Mouse (Mus musculus) c-Kit-positive CD71-positive TER-119-positive erythroid progenitor cells, embryonic 14.5 days (primary cell): ENCODE data around the gene Chst15.

Experiments
- DNase-seq: peaks from one replicate; pipeline ENCODE4 v3.0.0-alpha.2; 2013; ENCODE audit warnings: low spot score

Gene Chst15

GRCm38 (mm10) chr7:132302508-132303241, 14.4 kb downstream of the Chst15 start:
- DNase-seq, result no peak

DNA sequence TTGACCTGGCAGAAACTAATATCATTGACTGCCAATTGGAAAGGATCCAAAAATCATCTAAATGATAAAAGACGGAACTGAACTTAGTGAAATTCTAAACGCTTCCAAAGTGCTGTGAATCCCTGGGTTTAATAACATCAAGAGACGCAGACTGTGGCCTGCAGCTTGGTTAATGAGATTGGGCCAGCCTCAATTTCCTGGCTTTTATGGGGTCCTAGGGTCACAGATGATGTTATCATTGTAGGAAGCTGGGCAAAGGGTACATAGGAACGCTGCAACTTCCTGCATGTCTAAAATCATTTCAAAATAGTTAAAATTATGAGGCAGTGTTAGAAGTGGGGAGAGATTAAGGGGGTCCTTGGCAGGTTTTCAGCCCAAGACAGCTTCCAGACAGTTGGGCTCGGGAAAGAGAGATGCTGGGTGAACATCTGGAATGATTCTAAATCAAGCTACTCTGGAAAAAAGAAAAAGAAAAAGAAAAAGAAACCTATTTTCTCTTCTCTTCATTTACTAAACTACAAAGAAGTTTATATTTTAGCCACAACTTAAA, 17.3 kb downstream of the Chst15 start:
- DNase-seq, result no peak

DNA sequence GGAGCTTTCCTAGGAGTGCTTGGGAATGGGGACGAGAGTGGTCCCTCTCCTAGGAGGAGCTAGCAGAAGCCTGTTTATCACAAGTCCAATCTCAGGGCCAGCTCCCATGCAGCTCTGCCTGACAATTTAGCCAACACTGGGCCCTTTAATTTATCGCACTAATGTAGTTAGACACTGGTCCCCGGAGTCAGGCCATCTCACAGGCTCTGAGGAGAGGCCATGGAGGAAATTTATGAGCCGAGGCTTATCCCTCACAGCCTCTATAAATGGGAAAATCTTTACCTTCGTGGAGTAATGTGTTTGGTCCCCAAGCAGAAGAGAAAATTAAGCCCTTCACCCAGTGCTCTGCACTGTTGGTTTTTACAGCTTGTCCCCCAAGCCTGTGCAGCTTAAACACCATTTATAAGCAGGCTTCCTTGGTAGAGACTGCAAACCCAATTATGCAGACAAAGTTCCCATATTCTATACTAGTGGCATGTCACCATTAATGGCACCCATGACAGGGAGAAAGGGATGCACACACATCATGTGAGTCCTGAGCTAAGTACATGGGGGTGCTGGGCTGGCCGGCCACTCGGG, 18.5 kb downstream of the Chst15 start:
- DNase-seq, result no peak

- no peak for DNase-seq
These were observed 20.2 kb downstream of the Chst15 start for GRCm38 (mm10) chr7:132296661-132297443.

GRCm38 (mm10) chr7:132296132-132296531, 20.9 kb downstream of the Chst15 start:
- no peak for DNase-seq

DNA sequence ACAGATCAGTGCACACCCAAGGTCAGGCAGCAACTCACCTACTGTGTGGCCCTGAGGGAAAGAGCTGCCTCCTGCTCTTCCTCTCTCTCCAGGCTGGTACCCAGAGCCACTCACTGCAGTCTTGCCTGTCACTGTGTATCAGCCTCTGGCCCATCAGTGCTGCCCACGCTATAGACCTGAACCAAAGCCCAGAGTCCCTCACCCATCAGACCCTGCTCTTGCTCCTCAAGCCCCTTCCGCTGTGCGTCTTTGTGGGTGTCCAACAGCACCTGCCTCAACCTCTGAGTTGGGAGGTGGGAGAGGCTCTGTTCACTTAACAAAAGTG, 29.7 kb downstream of the Chst15 start:
- no peak for DNase-seq

DNA sequence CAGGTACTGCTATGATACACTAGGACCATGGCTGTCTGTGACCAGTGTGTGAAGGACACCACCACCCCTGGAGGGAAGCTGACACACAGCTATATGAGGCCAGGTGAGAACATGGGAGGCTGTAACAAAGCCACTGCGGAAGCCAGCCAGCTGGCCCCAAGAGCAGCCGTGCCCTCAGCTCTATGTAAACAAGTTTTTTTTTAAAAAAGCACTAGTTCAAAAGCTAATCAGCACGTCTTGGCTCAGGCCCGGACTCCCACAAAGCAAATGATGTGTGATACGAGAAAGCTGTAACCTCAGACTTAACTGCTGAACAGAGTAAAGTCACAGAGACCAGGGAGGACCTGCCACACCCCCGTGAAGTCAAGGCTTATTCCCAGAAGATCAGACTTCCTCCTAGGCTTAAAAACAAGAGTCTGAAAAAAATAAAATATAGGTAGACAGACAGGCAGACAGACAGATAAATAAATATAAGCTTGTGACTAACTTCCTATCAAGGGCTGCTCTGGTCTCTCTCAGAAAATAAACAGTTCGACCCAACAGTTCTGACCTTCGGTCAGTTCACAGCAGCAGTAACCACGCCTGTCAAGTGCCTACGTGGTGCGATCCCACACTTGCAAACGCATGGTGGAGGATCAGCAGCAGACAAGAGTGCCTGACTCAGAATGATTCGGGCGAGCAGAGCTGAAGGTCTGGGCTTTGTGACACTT, 30.2 kb downstream of the Chst15 start:
- DNase-seq, result no peak

DNA sequence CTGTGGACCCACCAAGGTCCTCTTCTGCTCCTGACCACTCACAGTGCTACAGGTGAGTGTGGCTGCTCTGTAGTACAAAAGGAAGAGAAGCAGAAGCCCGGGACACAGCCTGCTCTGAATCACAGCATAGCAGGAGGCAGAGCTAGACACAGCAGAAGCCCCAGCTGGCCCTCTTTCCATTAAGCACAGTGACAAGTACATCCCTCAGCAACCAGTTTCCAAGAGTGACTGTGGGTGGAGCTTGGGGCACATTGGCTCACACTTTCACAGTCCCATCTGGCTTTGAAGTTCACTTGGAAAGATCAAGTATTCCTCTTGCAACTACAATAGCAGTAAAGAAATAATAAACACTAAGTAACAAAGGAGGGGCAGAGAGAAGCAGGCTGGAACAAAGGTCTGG, 32.2 kb downstream of the Chst15 start:
- DNase-seq, result no peak

DNA sequence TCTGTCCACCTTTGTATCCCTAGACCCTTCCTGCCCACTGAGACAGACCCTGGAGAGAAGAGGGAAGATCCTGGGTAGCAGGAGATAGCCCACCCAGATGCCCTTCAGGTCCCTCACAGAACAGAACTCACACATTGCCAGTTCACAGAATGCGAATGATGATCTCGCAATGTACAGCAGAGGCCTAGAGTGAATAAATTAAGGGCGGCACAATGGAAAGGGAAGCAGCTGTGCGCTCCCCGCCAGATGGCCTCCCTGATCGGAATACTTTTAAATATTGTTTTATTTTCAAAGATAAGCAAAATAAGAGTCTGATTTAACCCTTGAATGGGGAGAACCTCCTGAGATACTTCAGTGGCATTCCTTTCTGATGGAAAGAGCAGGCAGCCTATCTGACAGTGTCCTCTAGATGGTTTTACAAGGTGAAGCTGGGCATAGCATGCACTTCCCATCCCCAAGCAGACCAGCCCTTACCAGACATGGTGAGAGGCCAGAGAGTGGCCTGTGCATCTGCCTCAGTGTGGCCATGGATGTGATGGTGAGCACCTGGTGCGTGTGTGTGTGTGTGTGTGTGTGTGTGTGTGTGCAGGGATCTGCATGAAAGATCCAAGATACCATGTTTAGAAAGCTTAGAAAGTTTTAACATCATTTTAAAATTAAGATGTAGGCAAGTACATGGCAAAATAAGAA, 32.8 kb downstream of the Chst15 start:
- DNase-seq, result no peak

GRCm38 (mm10) chr7:132282576-132282975, 34.5 kb downstream of the Chst15 start:
- no peak for DNase-seq

GRCm38 (mm10) chr7:132282161-132282560, 34.9 kb downstream of the Chst15 start:
- DNase-seq, result no peak

GRCm38 (mm10) chr7:132281753-132282152, 35.3 kb downstream of the Chst15 start:
- DNase-seq, result no peak

DNA sequence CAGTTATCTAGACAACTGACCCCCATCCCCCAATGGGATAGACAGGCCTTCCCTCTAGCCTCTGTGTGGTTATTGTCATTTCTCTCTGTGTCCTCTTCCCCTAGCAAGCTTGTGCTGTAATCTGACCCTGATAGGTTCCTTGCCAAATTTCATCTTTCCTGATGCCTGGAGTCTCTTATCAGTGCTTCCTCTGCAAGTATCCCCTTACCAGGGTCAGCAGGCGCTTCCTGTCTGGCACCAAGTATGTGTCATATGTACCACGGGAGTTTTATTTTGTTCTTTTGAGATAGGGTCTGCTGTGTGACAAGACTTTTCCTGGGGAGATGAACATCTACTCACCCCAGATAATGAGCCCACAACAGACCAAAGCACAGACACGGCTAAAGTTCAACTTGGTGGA, 38.4 kb downstream of the Chst15 start:
- no peak for DNase-seq

DNA sequence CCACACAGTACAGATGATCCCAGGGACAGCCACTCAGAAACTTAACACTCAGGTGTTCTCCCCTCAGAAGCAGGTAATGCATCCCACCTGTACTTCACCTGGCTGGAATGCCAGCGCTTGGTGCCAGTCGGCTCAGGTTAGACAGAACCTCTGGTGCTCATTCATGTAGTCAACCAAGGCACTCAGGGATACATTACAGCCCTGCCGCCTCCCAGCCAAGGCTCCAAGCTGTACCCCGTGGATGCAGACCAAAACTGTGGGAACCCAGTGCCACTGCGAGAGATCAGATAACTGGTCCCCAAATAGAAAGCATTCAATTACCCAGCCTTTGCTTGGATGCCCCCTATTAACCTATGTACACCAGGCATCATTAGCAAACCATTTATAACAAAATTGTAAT, 40.7 kb downstream of the Chst15 start:
- DNase-seq, result no peak

- no peak for DNase-seq
These were observed 43.1 kb downstream of the Chst15 start for GRCm38 (mm10) chr7:132273741-132274513.

- no peak for DNase-seq
These were observed 44.0 kb downstream of the Chst15 start for GRCm38 (mm10) chr7:132272984-132273383.

- no peak for DNase-seq
These were observed 46.7 kb downstream of the Chst15 start for GRCm38 (mm10) chr7:132270364-132270763.

DNA sequence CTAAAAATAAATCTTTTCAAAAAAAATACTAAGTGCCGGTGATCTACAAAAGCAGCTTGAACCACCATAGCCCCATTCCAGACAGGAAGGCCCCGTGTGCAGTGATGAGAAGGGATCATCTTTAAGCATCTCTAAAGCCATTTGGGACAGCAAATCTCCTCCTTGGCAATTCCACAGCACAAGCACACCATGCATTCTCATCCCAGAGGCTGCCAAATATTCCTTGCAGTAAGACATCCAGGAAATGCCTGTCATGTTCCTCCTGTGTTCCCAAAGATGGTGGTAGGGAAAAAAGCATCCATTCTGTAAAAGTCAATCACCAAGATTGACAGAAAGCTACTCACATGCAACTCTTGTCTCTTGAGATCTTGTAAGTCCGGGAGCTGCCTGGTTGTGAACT, 47.4 kb downstream of the Chst15 start:
- DNase-seq, result no peak

GRCm38 (mm10) chr7:132267721-132268498, 49.1 kb downstream of the Chst15 start:
- DNase-seq, result no peak

- DNase-seq, result no peak
These were observed 52.3 kb downstream of the Chst15 start for GRCm38 (mm10) chr7:132264763-132265162.
